Mouse (Mus musculus): ENCODE measurements at regions not wholly inside any gene's neighbourhood (a gene's known extent, or its start where the extent isn't known, plus 50 kb on each side); places are given as distances from the start of the nearest gene placed in this dataset.

GRCm38 (mm10) chr3:120886063-120886841 lies 285.2 kb downstream of the Rwdd3 start:
- Histone ChIP-seq H3K9ac (no peak overlapping the region), H3K27me3 (replicated peaks) (no peaks in the 10 kb centered on the region), H3K4me1 (no peaks in the 10 kb centered on the region), H3K4me2 (no peak overlapping the region), H3K36me3 (no peaks in the 10 kb centered on the region), H3K27ac (no peak overlapping the region), H3K4me3 (no peak overlapping the region), H3K9me3 (replicated peaks) (no peaks in the 10 kb centered on the region)
- ATAC-seq = no peak
- 41% methylated on average over 20 of the region's 20 CpGs for WGBS (ENCODE audit: insufficient replicate concordance)

- no peak overlapping the region for H3K4me2 ChIP-seq
- no peak for ATAC-seq
- no peak overlapping the region for H3K9ac ChIP-seq
These were observed 286.1 kb downstream of the Rwdd3 start for GRCm38 (mm10) chr3:120885401-120885800.

GRCm38 (mm10) chr3:120884189-120884588 lies 287.3 kb downstream of the Rwdd3 start:
- no peak for ATAC-seq
- WGBS (ENCODE audit: insufficient replicate concordance) = 76% methylated on average over 10 of the region's 10 CpGs
- Histone ChIP-seq H3K9ac (no peak overlapping the region), H3K4me1 (no peaks in the 10 kb centered on the region), H3K27me3 (replicated peaks) (no peaks in the 10 kb centered on the region), H3K36me3 (no peaks in the 10 kb centered on the region), H3K4me3 (no peak overlapping the region), H3K9me3 (replicated peaks) (no peaks in the 10 kb centered on the region), H3K27ac (no peak overlapping the region), H3K4me2 (no peak overlapping the region)

More at GRCm38 (mm10) chr3:120885401-120885800, 286.1 kb downstream of the Rwdd3 start:
- no peaks in the 10 kb centered on the region for H3K9me3 ChIP-seq (replicated peaks)
- H3K36me3 ChIP-seq = no peaks in the 10 kb centered on the region
- H3K27ac ChIP-seq = no peak overlapping the region
- WGBS (ENCODE audit: insufficient replicate concordance) = 64% methylated on average over 5 of the region's 5 CpGs
- H3K4me1 ChIP-seq = no peaks in the 10 kb centered on the region
- H3K27me3 ChIP-seq (replicated peaks) = no peaks in the 10 kb centered on the region
- no peak overlapping the region for H3K4me3 ChIP-seq

GRCm38 (mm10) chr3:120883650-120884049 lies 287.8 kb downstream of the Rwdd3 start:
- Histone ChIP-seq H3K27ac (no peak overlapping the region), H3K9ac (no peak overlapping the region), H3K4me1 (no peaks in the 10 kb centered on the region), H3K4me3 (no peak overlapping the region), H3K27me3 (replicated peaks) (no peaks in the 10 kb centered on the region), H3K36me3 (no peaks in the 10 kb centered on the region), H3K9me3 (replicated peaks) (no peaks in the 10 kb centered on the region), H3K4me2 (no peak overlapping the region)
- WGBS (ENCODE audit: insufficient replicate concordance) = 55% methylated on average over 5 of the region's 5 CpGs
- no peak for ATAC-seq

GRCm38 (mm10) chr3:120879409-120879808 lies 292.1 kb downstream of the Rwdd3 start:
- no peak for ATAC-seq
- H3K36me3 ChIP-seq = no peaks in the 10 kb centered on the region

GRCm38 (mm10) chr3:120875740-120876139 lies 295.8 kb downstream of the Rwdd3 start:
- Histone ChIP-seq H3K36me3 (no peaks in the 10 kb centered on the region), H3K4me2 (no peak overlapping the region), H3K9ac (no peak overlapping the region), H3K9me3 (replicated peaks) (no peaks in the 10 kb centered on the region), H3K27ac (no peak overlapping the region), H3K27me3 (replicated peaks) (no peaks in the 10 kb centered on the region), H3K4me3 (no peak overlapping the region), H3K4me1 (no peaks in the 10 kb centered on the region)
- 77% methylated on average over 3 of the region's 3 CpGs for WGBS (ENCODE audit: insufficient replicate concordance)
- ATAC-seq = no peak

More at GRCm38 (mm10) chr3:120879409-120879808, 292.1 kb downstream of the Rwdd3 start:
- Histone ChIP-seq H3K27ac (no peak overlapping the region), H3K4me1 (no peaks in the 10 kb centered on the region), H3K9ac (no peak overlapping the region), H3K4me3 (no peak overlapping the region), H3K9me3 (replicated peaks) (no peaks in the 10 kb centered on the region), H3K4me2 (no peak overlapping the region), H3K27me3 (replicated peaks) (no peaks in the 10 kb centered on the region)
- 72% methylated on average over 2 of the region's 2 CpGs for WGBS (ENCODE audit: insufficient replicate concordance)

- no peaks in the 10 kb centered on the region for H3K36me3 ChIP-seq
- no peak for ATAC-seq
- H3K27ac ChIP-seq = no peak overlapping the region
- H3K4me2 ChIP-seq = no peak overlapping the region
- H3K9ac ChIP-seq = no peak overlapping the region
- no peaks in the 10 kb centered on the region for H3K9me3 ChIP-seq (replicated peaks)
- H3K4me1 ChIP-seq = no peaks in the 10 kb centered on the region
- H3K27me3 ChIP-seq (replicated peaks) = no peaks in the 10 kb centered on the region
- 60% methylated on average over 8 of the region's 8 CpGs for WGBS (ENCODE audit: insufficient replicate concordance)
- H3K4me3 ChIP-seq = no peak overlapping the region
These were observed 306.5 kb downstream of the Rwdd3 start for GRCm38 (mm10) chr3:120865036-120865435.

GRCm38 (mm10) chr3:120861641-120862040 lies 309.9 kb downstream of the Rwdd3 start:
- Histone ChIP-seq H3K4me1 (no peaks in the 10 kb centered on the region), H3K9me3 (replicated peaks) (no peaks in the 10 kb centered on the region), H3K36me3 (no peaks in the 10 kb centered on the region), H3K4me2 (no peak overlapping the region), H3K27ac (no peak overlapping the region), H3K4me3 (no peak overlapping the region), H3K27me3 (replicated peaks) (no peaks in the 10 kb centered on the region), H3K9ac (no peak overlapping the region)
- 70% methylated on average over 4 of the region's 4 CpGs for WGBS (ENCODE audit: insufficient replicate concordance)
- ATAC-seq = no peak

GRCm38 (mm10) chr3:120858281-120858680 lies 313.2 kb downstream of the Rwdd3 start:
- no peak overlapping the region for H3K4me2 ChIP-seq
- H3K9me3 ChIP-seq (replicated peaks) = no peaks in the 10 kb centered on the region
- no peak overlapping the region for H3K9ac ChIP-seq
- WGBS (ENCODE audit: insufficient replicate concordance) = 77% methylated on average over 13 of the region's 13 CpGs
- no peaks in the 10 kb centered on the region for H3K36me3 ChIP-seq
- no peak overlapping the region for H3K4me3 ChIP-seq
- ATAC-seq = no peak
- H3K27me3 ChIP-seq (replicated peaks) = no peaks in the 10 kb centered on the region
- H3K27ac ChIP-seq = no peak overlapping the region
- no peaks in the 10 kb centered on the region for H3K4me1 ChIP-seq

GRCm38 (mm10) chr3:120854322-120854721 lies 317.2 kb downstream of the Rwdd3 start:
- Histone ChIP-seq H3K27me3 (replicated peaks) (no peaks in the 10 kb centered on the region), H3K4me3 (no peak overlapping the region), H3K36me3 (no peaks in the 10 kb centered on the region), H3K9me3 (replicated peaks) (no peaks in the 10 kb centered on the region), H3K9ac (no peak overlapping the region), H3K27ac (no peak overlapping the region), H3K4me1 (no peaks in the 10 kb centered on the region), H3K4me2 (no peak overlapping the region)
- WGBS (ENCODE audit: insufficient replicate concordance) = 71% methylated on average over 3 of the region's 3 CpGs
- ATAC-seq = no peak

GRCm38 (mm10) chr3:120843623-120844022 lies 327.9 kb downstream of the Rwdd3 start:
- Histone ChIP-seq H3K4me3 (no peak overlapping the region), H3K9ac (no peak overlapping the region), H3K27me3 (replicated peaks) (no peaks in the 10 kb centered on the region), H3K4me1 (no peaks in the 10 kb centered on the region), H3K4me2 (no peak overlapping the region), H3K36me3 (no peaks in the 10 kb centered on the region), H3K27ac (no peak overlapping the region), H3K9me3 (replicated peaks) (no peaks in the 10 kb centered on the region; the same call in 1 of the 2 replicates)
- 69% methylated on average over 2 of the region's 2 CpGs for WGBS (ENCODE audit: insufficient replicate concordance)
- ATAC-seq = no peak

GRCm38 (mm10) chr3:120823536-120823935 lies 348.0 kb downstream of the Rwdd3 start:
- no peak for ATAC-seq
- H3K4me2 ChIP-seq = no peak overlapping the region
- H3K9me3 ChIP-seq (replicated peaks) = no peaks in the 10 kb centered on the region
- no peak overlapping the region for H3K9ac ChIP-seq
- H3K27me3 ChIP-seq (replicated peaks) = no peaks in the 10 kb centered on the region
- H3K4me1 ChIP-seq = no peaks in the 10 kb centered on the region
- WGBS (ENCODE audit: insufficient replicate concordance) = 85% methylated on average over 19 of the region's 19 CpGs
- H3K4me3 ChIP-seq = no peak overlapping the region
- no peaks in the 10 kb centered on the region for H3K36me3 ChIP-seq
- no peak overlapping the region for H3K27ac ChIP-seq

- Histone ChIP-seq H3K4me1 (no peaks in the 10 kb centered on the region), H3K36me3 (no peaks in the 10 kb centered on the region), H3K9ac (no peak overlapping the region), H3K27ac (no peak overlapping the region), H3K27me3 (replicated peaks) (no peaks in the 10 kb centered on the region), H3K4me3 (no peak overlapping the region), H3K4me2 (no peak overlapping the region), H3K9me3 (replicated peaks) (no peaks in the 10 kb centered on the region)
- 45% methylated on average over 2 of the region's 2 CpGs for WGBS (ENCODE audit: insufficient replicate concordance)
- ATAC-seq = no peak
These were observed 359.6 kb downstream of the Rwdd3 start for GRCm38 (mm10) chr3:120811901-120812300.

All from liver, embryonic 12.5 days (tissue).